Mouse (Mus musculus): Measurements from ENCODE around the gene Angptl2. TPM values are rescaled to one million over a fixed set of nuclear protein-coding genes. Genes with fewer than 3 reads are reported as not detected.
A peak's percentile ranks its signal among the peaks of the same experiment; 100 is the strongest.

Gene Angptl2
- polyA plus RNA-seq, 1 experiment from 2014 or later = 11.0 TPM

- WGBS = 81% methylated on average over 4 of the region's 4 CpGs
- no peak for ATAC-seq
These were observed 19.0 kb downstream of the Angptl2 start for GRCm38 (mm10) chr2:33234848-33235247.

DNA sequence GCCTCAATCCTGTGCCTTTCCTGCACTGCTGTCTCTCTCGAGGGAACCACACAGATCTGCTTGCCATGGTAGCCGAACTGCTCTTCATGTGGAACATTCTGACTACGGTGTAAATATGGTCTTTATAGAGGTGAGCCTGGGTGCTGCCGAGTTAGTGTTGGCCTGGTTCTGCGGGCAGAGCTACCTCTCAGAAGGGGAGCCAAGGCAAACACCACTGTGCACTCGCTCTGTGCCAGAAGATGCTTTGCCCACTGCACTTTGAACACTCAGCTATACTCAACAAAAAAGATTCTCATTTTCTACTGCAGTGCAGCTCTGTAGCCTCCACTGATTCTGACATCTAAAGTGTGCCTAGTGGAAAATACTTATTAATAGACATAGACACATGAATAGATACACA lies 21.7 kb downstream of the Angptl2 start:
- Histone ChIP-seq H3K9me3 (replicated peaks) (no peaks in the 10 kb centered on the region), H3K9ac (no peak overlapping the region), H3K4me3 (no peak overlapping the region), H3K27me3 (no peaks in the 10 kb centered on the region), H3K4me1 (peaks cover 13% of the 10 kb centered on the region), H3K27ac (no peak overlapping the region), H3K4me2 (no peak overlapping the region), H3K36me3 (ENCODE audit: poor library complexity, severe bottlenecking) (peaks cover 12% of the 10 kb centered on the region)
- WGBS = 89% methylated on average over 6 of the region's 6 CpGs
- ATAC-seq = no peak

More at GRCm38 (mm10) chr2:33234848-33235247, 19.0 kb downstream of the Angptl2 start:
- Histone ChIP-seq H3K27me3 (no peaks in the 10 kb centered on the region), H3K4me2 (no peak overlapping the region), H3K36me3 (ENCODE audit: poor library complexity, severe bottlenecking) (peaks cover 17% of the 10 kb centered on the region; the same call in 1 of the 2 replicates), H3K4me3 (no peak overlapping the region), H3K9me3 (replicated peaks) (no peaks in the 10 kb centered on the region), H3K27ac (peak overlapping the region; percentile 10; the same call in 1 of the 2 replicates), H3K4me1 (peaks cover 22% of the 10 kb centered on the region), H3K9ac (no peak overlapping the region)

GRCm38 (mm10) chr2:33244880-33245279 lies 29.0 kb downstream of the Angptl2 start:
- no peak for ATAC-seq

DNA sequence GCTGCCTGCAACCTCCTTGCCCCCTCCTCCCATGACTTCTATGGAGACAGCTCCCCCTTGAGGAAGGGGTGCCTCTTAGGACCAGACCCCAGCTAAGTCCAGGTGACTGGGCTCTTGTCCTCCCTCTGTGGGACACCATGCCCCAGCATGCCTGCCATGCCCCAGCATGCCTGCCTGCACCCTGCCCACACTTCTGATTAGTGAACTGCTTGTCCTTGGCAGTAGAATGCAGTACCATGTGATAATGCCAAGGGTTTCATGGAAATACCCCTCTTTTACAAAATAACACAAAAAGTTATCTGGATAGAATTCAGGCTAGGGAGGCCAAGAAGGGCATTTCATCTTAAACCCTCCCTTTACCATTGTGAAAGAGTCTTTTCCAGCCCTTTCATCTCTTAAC lies 29.5 kb downstream of the Angptl2 start:
- Histone ChIP-seq H3K4me1 (0 out of 2 replicates have a peak, but pooled peaks cover 7% of the 10 kb centered on the region), H3K27ac (no peak overlapping the region), H3K9me3 (replicated peaks) (no peaks in the 10 kb centered on the region), H3K36me3 (ENCODE audit: poor library complexity, severe bottlenecking) (peaks cover 42% of the 10 kb centered on the region), H3K9ac (no peak overlapping the region), H3K4me2 (no peak overlapping the region), H3K27me3 (no peaks in the 10 kb centered on the region), H3K4me3 (no peak overlapping the region)
- no peak for ATAC-seq

More at GRCm38 (mm10) chr2:33244880-33245279, 29.0 kb downstream of the Angptl2 start:
- H3K4me1 ChIP-seq = 0 out of 2 replicates have a peak, but pooled peaks cover 7% of the 10 kb centered on the region
- WGBS = 92% methylated on average over 6 of the region's 6 CpGs
- H3K9ac ChIP-seq = no peak overlapping the region
- H3K27ac ChIP-seq = no peak overlapping the region
- H3K36me3 ChIP-seq (ENCODE audit: poor library complexity, severe bottlenecking) = peaks cover 42% of the 10 kb centered on the region
- H3K4me2 ChIP-seq = no peak overlapping the region
- no peak overlapping the region for H3K4me3 ChIP-seq
- H3K27me3 ChIP-seq = no peaks in the 10 kb centered on the region
- H3K9me3 ChIP-seq (replicated peaks) = no peaks in the 10 kb centered on the region

DNA sequence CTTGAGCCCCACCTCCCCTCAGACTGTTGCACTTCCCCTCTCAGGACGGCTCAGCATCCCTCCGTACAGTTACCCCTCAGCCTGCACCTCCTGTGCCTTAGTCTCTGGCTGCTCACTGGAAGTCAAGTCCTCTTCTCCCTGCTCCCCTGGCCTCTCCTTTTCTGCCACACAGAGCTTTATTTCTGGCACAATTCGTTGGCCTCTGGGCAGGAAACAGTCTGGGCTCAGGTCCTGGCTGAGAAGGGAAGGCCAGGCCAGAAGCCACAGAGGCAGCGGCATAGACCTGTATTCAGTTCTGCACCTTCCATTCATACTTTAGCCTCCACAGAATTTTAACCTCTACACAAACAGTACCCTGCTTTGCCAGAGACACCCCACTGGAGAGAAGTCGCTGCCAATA lies 31.0 kb downstream of the Angptl2 start:
- Histone ChIP-seq H3K36me3 (ENCODE audit: poor library complexity, severe bottlenecking) (peaks cover 38% of the 10 kb centered on the region), H3K27me3 (no peaks in the 10 kb centered on the region), H3K9ac (no peak overlapping the region), H3K4me1 (0 out of 2 replicates have a peak, but pooled peaks cover 7% of the 10 kb centered on the region), H3K4me2 (no peak overlapping the region), H3K9me3 (replicated peaks) (no peaks in the 10 kb centered on the region), H3K4me3 (no peak overlapping the region), H3K27ac (no peak overlapping the region)
- no peak for ATAC-seq
- 90% methylated on average over 5 of the region's 5 CpGs for WGBS

GRCm38 (mm10) chr2:33248549-33248948 lies 32.7 kb downstream of the Angptl2 start:
- Histone ChIP-seq H3K27me3 (no peaks in the 10 kb centered on the region), H3K9ac (no peak overlapping the region), H3K4me1 (peaks cover 11% of the 10 kb centered on the region), H3K4me3 (no peak overlapping the region), H3K9me3 (replicated peaks) (no peaks in the 10 kb centered on the region), H3K4me2 (no peak overlapping the region), H3K36me3 (ENCODE audit: poor library complexity, severe bottlenecking) (peaks cover 26% of the 10 kb centered on the region; the same call in 1 of the 2 replicates), H3K27ac (no peak overlapping the region)
- WGBS = 93% methylated on average over 7 of the region's 7 CpGs
- no peak for ATAC-seq

- Histone ChIP-seq H3K36me3 (ENCODE audit: poor library complexity, severe bottlenecking) (peaks cover 15% of the 10 kb centered on the region; the same call in 1 of the 2 replicates), H3K4me3 (no peak overlapping the region), H3K9ac (no peak overlapping the region), H3K27ac (no peak overlapping the region), H3K4me1 (peaks cover 25% of the 10 kb centered on the region), H3K9me3 (replicated peaks) (no peaks in the 10 kb centered on the region), H3K4me2 (no peak overlapping the region), H3K27me3 (no peaks in the 10 kb centered on the region)
- WGBS = 73% methylated on average over 3 of the region's 3 CpGs
- no peak for ATAC-seq
These were observed 34.2 kb downstream of the Angptl2 start for GRCm38 (mm10) chr2:33249922-33250633.

- H3K9me3 ChIP-seq (replicated peaks) = no peaks in the 10 kb centered on the region
- peaks cover 18% of the 10 kb centered on the region for H3K4me1 ChIP-seq
- no peak overlapping the region for H3K4me2 ChIP-seq
- WGBS = 89% methylated on average over 6 of the region's 6 CpGs
- peaks cover 26% of the 10 kb centered on the region; the same call in 1 of the 2 replicates for H3K36me3 ChIP-seq (ENCODE audit: poor library complexity, severe bottlenecking)
- no peaks in the 10 kb centered on the region for H3K27me3 ChIP-seq
- no peak overlapping the region for H3K4me3 ChIP-seq
- ATAC-seq = no peak
- no peak overlapping the region; the same call in 1 of the 2 replicates for H3K27ac ChIP-seq
- no peak overlapping the region for H3K9ac ChIP-seq
These were observed 36.9 kb downstream of the Angptl2 start for GRCm38 (mm10) chr2:33252751-33253150.

DNA sequence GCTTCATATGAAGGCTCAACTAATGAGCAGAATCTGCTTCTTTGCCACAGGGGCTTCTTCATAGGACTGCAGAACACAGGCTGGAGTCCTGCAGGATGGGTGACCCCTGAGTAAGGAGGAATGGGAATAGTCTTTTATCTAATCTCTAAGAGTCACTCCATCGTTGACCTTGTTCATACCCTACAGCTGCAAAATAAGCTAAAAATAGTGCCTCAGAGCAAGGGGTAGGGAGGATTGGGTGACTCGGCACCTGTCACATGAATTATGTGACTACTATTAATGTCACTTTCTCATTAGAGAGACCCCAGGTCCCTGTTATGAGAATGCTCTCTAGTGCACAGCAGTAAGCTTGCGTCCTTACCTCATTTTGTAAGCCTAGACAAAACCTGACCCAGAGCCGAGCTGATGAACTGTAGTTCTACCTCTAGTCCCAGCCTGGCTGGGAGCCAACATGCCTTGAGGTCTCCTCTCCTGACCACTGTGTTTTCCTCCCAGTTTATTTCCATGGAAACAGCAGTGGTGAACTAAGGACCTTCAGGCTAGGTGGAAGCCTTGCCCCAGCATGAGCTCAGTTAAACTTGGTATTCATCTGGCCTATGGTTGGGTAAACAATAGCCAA lies 37.8 kb downstream of the Angptl2 start:
- H3K27ac ChIP-seq = peak overlapping the region; percentile 31
- 59% methylated on average over 4 of the region's 4 CpGs for WGBS
- H3K36me3 ChIP-seq (ENCODE audit: poor library complexity, severe bottlenecking) = peaks cover 26% of the 10 kb centered on the region; the same call in 1 of the 2 replicates
- no peaks in the 10 kb centered on the region for H3K9me3 ChIP-seq (replicated peaks)
- no peak overlapping the region; the same call in 1 of the 2 replicates for H3K9ac ChIP-seq
- ATAC-seq = no peak
- H3K4me1 ChIP-seq = peaks cover 18% of the 10 kb centered on the region
- no peak overlapping the region for H3K4me2 ChIP-seq
- H3K27me3 ChIP-seq = no peaks in the 10 kb centered on the region
- no peak overlapping the region for H3K4me3 ChIP-seq

- Histone ChIP-seq H3K9me3 (replicated peaks) (no peaks in the 10 kb centered on the region), H3K4me3 (no peak overlapping the region), H3K9ac (no peak overlapping the region), H3K27ac (no peak overlapping the region), H3K4me1 (peaks cover 18% of the 10 kb centered on the region), H3K27me3 (no peaks in the 10 kb centered on the region), H3K4me2 (no peak overlapping the region), H3K36me3 (ENCODE audit: poor library complexity, severe bottlenecking) (peaks cover 20% of the 10 kb centered on the region)
- ATAC-seq = no peak
- 88% methylated on average over 9 of the region's 9 CpGs for WGBS
These were observed 38.6 kb downstream of the Angptl2 start for GRCm38 (mm10) chr2:33254318-33254985.

- no peak overlapping the region for H3K4me3 ChIP-seq
- ATAC-seq = no peak
- no peaks in the 10 kb centered on the region for H3K9me3 ChIP-seq (replicated peaks)
- H3K36me3 ChIP-seq (ENCODE audit: poor library complexity, severe bottlenecking) = peaks cover 33% of the 10 kb centered on the region
- no peak overlapping the region for H3K4me2 ChIP-seq
- no peak overlapping the region for H3K9ac ChIP-seq
- no peaks in the 10 kb centered on the region for H3K27me3 ChIP-seq
- no peak overlapping the region for H3K27ac ChIP-seq
- WGBS = 96% methylated on average over 3 of the region's 3 CpGs
- H3K4me1 ChIP-seq = peaks cover 18% of the 10 kb centered on the region
These were observed 41.1 kb downstream of the Angptl2 start for GRCm38 (mm10) chr2:33256769-33257537.

All from forebrain, embryonic 13.5 days (tissue).